Mouse (Mus musculus) midbrain, embryonic 14.5 days (tissue): ENCODE data around the gene Nup98. TPM values are rescaled to one million over a fixed set of nuclear protein-coding genes. Genes with fewer than 3 reads are reported as not detected.

Source experiments
- ATAC-seq: fragments of 200-750 bp; cut with Nextera tagmentation; 2 replicates; pipeline ENCODE4 v1.8.0; 2017; ENCODE audit warnings: moderate number of reproducible peaks, moderate library complexity; ENCODE audit not compliant: low FRiP score, low TSS enrichment
- DNase-seq: peaks from one replicate; pipeline ENCODE4 v3.0.0-alpha.2; 2015
- H3K27ac ChIP-seq: fragments of 300-500 bp; sonication (generic); replicated peaks from 2 replicates; pipeline ENCODE4 v1.5.1; 2014; ENCODE audit warnings: mild to moderate bottlenecking, low read depth, low read length, moderate library complexity
- H3K27me3 ChIP-seq: fragments of 300-500 bp; sonication (generic); 2 replicates; pipeline ENCODE4 v1.6.1; 2014; ENCODE audit warnings: low read length, control low read depth, mixed read lengths; ENCODE audit not compliant: control insufficient read depth, insufficient read depth
- H3K36me3 ChIP-seq: fragments of 300-500 bp; sonication (generic); 2 replicates; pipeline ENCODE4 v1.6.1; 2014; ENCODE audit warnings: low read length, control low read depth; ENCODE audit not compliant: control insufficient read depth, insufficient read depth
- H3K4me1 ChIP-seq: fragments of 300-500 bp; sonication (generic); 2 replicates; pipeline ENCODE4 v1.6.1; 2014; ENCODE audit warnings: mild to moderate bottlenecking, antibody characterized with exemption, low read length, control low read depth; ENCODE audit not compliant: control insufficient read depth, insufficient read depth
- H3K4me2 ChIP-seq: fragments of 300-500 bp; sonication (generic); 2 replicates; pipeline ENCODE4 v1.6.1; 2014; ENCODE audit warnings: mild to moderate bottlenecking, low read length, moderate library complexity
- H3K4me3 ChIP-seq: fragments of 300-500 bp; sonication (generic); replicated peaks from 2 replicates; pipeline ENCODE4 v1.5.1; 2014; ENCODE audit warnings: low read depth, low read length
- H3K9ac ChIP-seq: fragments of 300-500 bp; sonication (generic); replicated peaks from 2 replicates; pipeline ENCODE4 v1.6.1; 2014; ENCODE audit warnings: mild to moderate bottlenecking, low read length, moderate library complexity
- H3K9me3 ChIP-seq: fragments of 300-500 bp; sonication (generic); 2 replicates; pipeline ENCODE4 v1.6.1; 2016; ENCODE audit warnings: low read length, control low read depth, mixed read lengths; ENCODE audit not compliant: control insufficient read depth
- WGBS: fragments of 180-500 bp; shearing (Covaris S2); extraction: QIAGEN DNeasy Blood & Tissue Kit; methylation state at CpG from one replicate; pipeline ENCODE4 v1.1.7; 2014; 5-methylcytosine and 5-hydroxymethylcytosine counted together
- polyA plus RNA-seq: library from polyadenylated mRNA; unstranded; fragments of >200 nt; fragmentation: Nextera tagmentation; extraction: Ambion mirVana; gene quantifications from 2 replicates; pipeline ENCODE4 v1.2.1, GENCODE M21; 2014

Nup98 gene
- polyA plus RNA-seq, 1 experiment from 2014 or later: 28.5 TPM

GRCm38 (mm10) chr7:102117382-102117781 is 92.6 kb downstream of the Nup98 start:
- Histone ChIP-seq H3K4me2 (no peak overlapping the region), H3K27ac (no peak overlapping the region), H3K4me3 (no peak overlapping the region), H3K27me3 (no peaks in the 10 kb centered on the region), H3K9ac (no peak overlapping the region), H3K4me1 (no peaks in the 10 kb centered on the region), H3K36me3 (peaks cover 39% of the 10 kb centered on the region), H3K9me3 (no peaks in the 10 kb centered on the region)
- WGBS: 82% methylated on average over 6 of the region's 6 CpGs
- ATAC-seq (no peak), DNase-seq (no peak)

- 31% methylated on average over 7 of the region's 7 CpGs for WGBS
- Histone ChIP-seq H3K27ac (no peak within 1 kb of the TSS), H3K4me2 (no peak within 1 kb of the TSS), H3K9me3 (no peaks in the 10 kb centered on the region), H3K9ac (no peak within 1 kb of the TSS), H3K4me3 (no peak within 1 kb of the TSS), H3K4me1 (no peaks in the 10 kb centered on the region), H3K36me3 (peaks cover 34% of the 10 kb centered on the region), H3K27me3 (no peaks in the 10 kb centered on the region)
- ATAC-seq (no peak), DNase-seq (no peak)
Measured at GRCm38 (mm10) chr7:102116579-102117331, 93.2 kb downstream of the Nup98 start, which contains the start of gene Chrna10. Gene Chrna10, minus strand, starts transcription at chr7:102116828.

- ATAC-seq (no peak), DNase-seq (no peak)
- Histone ChIP-seq H3K9me3 (no peaks in the 10 kb centered on the region), H3K36me3 (no peaks in the 10 kb centered on the region), H3K27ac (no peak overlapping the region), H3K4me3 (no peak overlapping the region), H3K4me2 (no peak overlapping the region), H3K4me1 (no peaks in the 10 kb centered on the region), H3K9ac (no peak overlapping the region), H3K27me3 (no peaks in the 10 kb centered on the region)
- 83% methylated on average over 45 of the region's 45 CpGs for WGBS
Measured at GRCm38 (mm10) chr7:102113151-102113729, 96.7 kb downstream of the Nup98 start.

GRCm38 (mm10) chr7:102109746-102110145 is 100.2 kb downstream of the Nup98 start:
- Histone ChIP-seq H3K36me3 (no peaks in the 10 kb centered on the region), H3K27ac (no peak overlapping the region), H3K9me3 (no peaks in the 10 kb centered on the region), H3K4me2 (no peak overlapping the region), H3K4me3 (no peak overlapping the region), H3K4me1 (no peaks in the 10 kb centered on the region), H3K9ac (no peak overlapping the region), H3K27me3 (no peaks in the 10 kb centered on the region)
- 91% methylated on average over 4 of the region's 4 CpGs for WGBS
- ATAC-seq (no peak), DNase-seq (no peak)

- Histone ChIP-seq H3K4me1 (no peaks in the 10 kb centered on the region), H3K9ac (no peak within 1 kb of the TSS), H3K36me3 (no peaks in the 10 kb centered on the region), H3K4me3 (no peak within 1 kb of the TSS), H3K4me2 (no peak within 1 kb of the TSS), H3K9me3 (no peaks in the 10 kb centered on the region), H3K27me3 (no peaks in the 10 kb centered on the region), H3K27ac (no peak within 1 kb of the TSS)
- DNase-seq (no peak), ATAC-seq (no peak)
- 78% methylated on average over 7 of the region's 7 CpGs for WGBS
Measured at GRCm38 (mm10) chr7:102109171-102109570, 100.8 kb downstream of the Nup98 start, which contains the start of gene Art5. Gene Art5, minus strand, starts transcription at chr7:102109489.

GRCm38 (mm10) chr7:102108206-102108605 is 101.8 kb downstream of the Nup98 start:
- Histone ChIP-seq H3K27ac (no peak overlapping the region), H3K9me3 (no peaks in the 10 kb centered on the region), H3K4me3 (no peak overlapping the region), H3K27me3 (no peaks in the 10 kb centered on the region), H3K4me1 (no peaks in the 10 kb centered on the region), H3K4me2 (no peak overlapping the region), H3K9ac (no peak overlapping the region), H3K36me3 (no peaks in the 10 kb centered on the region)
- ATAC-seq (no peak), DNase-seq (no peak)
- 90% methylated on average over 1 of the region's 1 CpGs for whole genome bisulfite sequencing

GRCm38 (mm10) chr7:102106700-102107141 is 103.3 kb downstream of the Nup98 start:
- H3K9ac ChIP-seq: no peak overlapping the region; the same call in 1 of the 2 replicates
- ATAC-seq: no peak; the same call in 1 of the 2 replicates

GRCm38 (mm10) chr7:102104126-102104525 is 105.8 kb downstream of the Nup98 start:
- H3K27ac ChIP-seq: no peak overlapping the region
- no peaks in the 10 kb centered on the region for H3K27me3 ChIP-seq
- 83% methylated on average over 5 of the region's 5 CpGs for WGBS
- DNase-seq (no peak), ATAC-seq (no peak)
- no peak overlapping the region for H3K9ac ChIP-seq
- H3K9me3 ChIP-seq: no peaks in the 10 kb centered on the region
- H3K4me2 ChIP-seq: no peak overlapping the region
- H3K36me3 ChIP-seq: no peaks in the 10 kb centered on the region
- H3K4me3 ChIP-seq: no peak overlapping the region
- peaks cover 9% of the 10 kb centered on the region for H3K4me1 ChIP-seq

More at GRCm38 (mm10) chr7:102106700-102107141, 103.3 kb downstream of the Nup98 start:
- no peaks in the 10 kb centered on the region for H3K4me1 ChIP-seq
- no peaks in the 10 kb centered on the region for H3K36me3 ChIP-seq
- H3K27ac ChIP-seq: no peak overlapping the region
- 32% methylated on average over 23 of the region's 23 CpGs for WGBS
- peak overlapping the region; percentile 44 for H3K4me2 ChIP-seq
- DNase-seq: peak; percentile 8
- H3K9me3 ChIP-seq: no peaks in the 10 kb centered on the region
- peak overlapping the region; percentile 12; the same call in 1 of the 2 replicates for H3K4me3 ChIP-seq
- H3K27me3 ChIP-seq: no peaks in the 10 kb centered on the region

GRCm38 (mm10) chr7:102103555-102103954 is 106.4 kb downstream of the Nup98 start:
- ATAC-seq: no peak
- Histone ChIP-seq H3K27ac (no peak overlapping the region), H3K27me3 (no peaks in the 10 kb centered on the region), H3K4me3 (no peak overlapping the region), H3K4me1 (peaks cover 9% of the 10 kb centered on the region), H3K9ac (no peak overlapping the region), H3K9me3 (no peaks in the 10 kb centered on the region), H3K36me3 (no peaks in the 10 kb centered on the region), H3K4me2 (no peak overlapping the region)
- no peak for DNase-seq
- WGBS: 98% methylated on average over 2 of the region's 2 CpGs
